Mouse (Mus musculus): ENCODE data around the gene Cavin1.

GRCm38 (mm10) chr11:100924386-100924919 lies 46.2 kb downstream of the Cavin1 start:
- TF ChIP-seq CTCF (IDR thresholded peaks at IDR 0.05; ENCODE audit: insufficient read depth, low read depth, low read length) (no peak), POLR2A (IDR thresholded peaks at IDR 0.05; ENCODE audit: insufficient read depth, low read depth, low read length) (no peak)

All from olfactory bulb, adult 2 months (tissue).